Mouse (Mus musculus) colon, adult 2 months (tissue): Measurements from ENCODE around the gene Igsf21. TPM values are rescaled to one million over a fixed set of nuclear protein-coding genes. Genes with fewer than 3 reads are reported as not detected.

Experiments
- polyA plus RNA-seq: library from polyadenylated mRNA; depleted of rRNA; stranded (reverse); fragments of >200 nt; gene quantifications from 2 replicates; pipeline ENCODE4 v1.2.3, GENCODE M21; 2012; rRNA removed

Igsf21 gene
- 1.3 and 1.5 TPM in 2 replicates for polyA plus RNA-seq

GRCm38 (mm10) chr4:140246180-140247005, at the start of gene Igsf21:
TSS of gene Igsf21 (minus strand) at chr4:140246784.

